Mouse (Mus musculus) embryonic fibroblast, embryonic 13.5 days (primary cell): ENCODE measurements around the gene Ppard. TPM values are rescaled to one million over a fixed set of nuclear protein-coding genes. Genes with fewer than 3 reads are reported as not detected.
A peak's percentile ranks its signal among the peaks of the same experiment; 100 is the strongest.
"Not testable (repeated sequence)": the region's sequence is repeated elsewhere in the genome, so short reads cannot be mapped to it uniquely, and the experiment has no call there.

ENCODE experiments used
- H3K27ac ChIP-seq: 2 replicates; pipeline ENCODE4 v1.5.1; 2012; ENCODE audit warnings: low read length, control low read depth, inconsistent platforms; ENCODE audit not compliant: insufficient read depth
- H3K4me1 ChIP-seq: 2 replicates; pipeline ENCODE4 v1.6.1; 2011; ENCODE audit warnings: low read length; ENCODE audit not compliant: control insufficient read depth, insufficient read depth
- H3K4me3 ChIP-seq: 2 replicates; pipeline ENCODE4 v1.5.1; 2011; ENCODE audit warnings: mild to moderate bottlenecking, control low read depth, low read length; ENCODE audit not compliant: insufficient read depth
- CTCF ChIP-seq: IDR thresholded peaks from 2 replicates; pipeline ENCODE4 v1.5.1; 2011; ENCODE audit warnings: mild to moderate bottlenecking, control low read depth, low read length, moderate library complexity, borderline replicate concordance; ENCODE audit not compliant: insufficient read depth
- POLR2A ChIP-seq: IDR thresholded peaks from 2 replicates; pipeline ENCODE4 v1.6.1; 2011; ENCODE audit warnings: low read depth, mild to moderate bottlenecking, control low read depth, low read length, moderate library complexity
- polyA plus RNA-seq: library from polyadenylated mRNA; stranded (reverse); fragments of >200 nt; gene quantifications from 2 replicates; pipeline ENCODE4 v1.2.4, GENCODE M21; 2011; ENCODE audit warnings: low read depth; ENCODE audit not compliant: missing spikeins, insufficient read length

The Ppard gene
- polyA plus RNA-seq, 1 experiment, result 31.6 TPM

DNA sequence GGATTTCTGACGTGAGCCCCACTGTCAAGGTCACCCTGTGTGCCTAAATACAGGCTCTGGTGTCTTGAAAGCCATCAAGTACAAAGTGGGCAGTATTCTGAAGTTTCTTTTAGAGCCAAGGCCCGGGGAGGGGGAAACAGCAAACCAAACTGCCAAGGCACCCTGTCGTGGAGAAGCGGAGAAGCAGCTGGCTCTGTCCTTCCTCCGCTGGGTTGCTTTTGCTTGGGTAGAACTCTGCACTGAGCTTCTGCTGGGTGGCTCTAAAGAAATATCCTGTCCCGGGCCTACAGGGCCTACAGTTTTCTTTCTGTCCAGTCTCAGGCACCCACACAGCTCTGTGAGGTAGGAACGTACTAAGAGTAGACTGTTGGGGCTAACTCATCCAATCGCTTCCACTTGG is 25.4 kb upstream of the Ppard start:
- H3K4me3 ChIP-seq, result no peak overlapping the region
- TF ChIP-seq CTCF (no peak), POLR2A (no peak)
- peaks cover 4% of the 10 kb centered on the region; the same call in 1 of the 2 replicates for H3K4me1 ChIP-seq
- peak overlapping the region; percentile 39; the same call in 1 of the 2 replicates for H3K27ac ChIP-seq

GRCm38 (mm10) chr17:28207591-28208313 is 24.7 kb upstream of the Ppard start, which contains the start of gene Def6:
TSS of gene Def6 (plus strand) at chr17:28207778.
- TF ChIP-seq POLR2A, result peak; percentile 95
- peak; percentile 73 for TF ChIP-seq CTCF
- Histone ChIP-seq H3K4me3 (peak within 1 kb of the TSS; percentile 44), H3K27ac (peak within 1 kb of the TSS; percentile 49; the same call in 1 of the 2 replicates), H3K4me1 (peaks cover 4% of the 10 kb centered on the region; the same call in 1 of the 2 replicates)

GRCm38 (mm10) chr17:28208314-28208612 is 24.2 kb upstream of the Ppard start:
- no peak overlapping the region for H3K27ac ChIP-seq
- H3K4me3 ChIP-seq, result peak overlapping the region; percentile 44
- H3K4me1 ChIP-seq, result peaks cover 4% of the 10 kb centered on the region; the same call in 1 of the 2 replicates
- TF ChIP-seq CTCF (no peak), POLR2A (0 out of 2 replicates have a peak, but pooled peaks have one; percentile 9)

GRCm38 (mm10) chr17:28209457-28210110 is 22.9 kb upstream of the Ppard start:
- Histone ChIP-seq H3K4me3 (no peak overlapping the region), H3K27ac (no peak overlapping the region), H3K4me1 (peaks cover 4% of the 10 kb centered on the region; the same call in 1 of the 2 replicates)
- TF ChIP-seq CTCF (no peak), POLR2A (no peak)

DNA sequence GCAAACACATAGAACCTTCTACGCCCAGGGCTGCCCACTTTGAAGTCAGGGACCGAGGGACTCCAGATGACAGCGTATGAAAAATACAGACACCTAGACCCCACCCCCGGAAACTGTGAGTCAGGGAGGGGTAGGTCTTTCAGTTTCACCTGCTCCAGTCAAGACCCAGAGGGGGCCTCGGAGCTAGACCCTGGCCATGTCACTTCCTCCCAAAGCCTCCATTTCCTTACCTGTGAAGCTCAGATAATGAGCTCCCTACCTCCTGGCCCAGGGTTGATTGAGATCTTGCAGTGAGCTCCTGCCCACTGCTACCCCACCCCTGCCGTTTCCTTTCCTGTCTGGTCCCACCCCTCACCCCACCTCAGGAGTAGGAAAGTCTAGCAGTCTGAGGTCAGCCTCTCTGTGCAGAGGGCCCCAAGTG is 20.6 kb upstream of the Ppard start:
- TF ChIP-seq POLR2A (no peak), CTCF (no peak)
- H3K4me1 ChIP-seq, result peaks cover 4% of the 10 kb centered on the region; the same call in 1 of the 2 replicates
- no peak overlapping the region for H3K4me3 ChIP-seq
- no peak overlapping the region for H3K27ac ChIP-seq

- peaks cover 4% of the 10 kb centered on the region; the same call in 1 of the 2 replicates for H3K4me1 ChIP-seq
- H3K4me3 ChIP-seq, result no peak overlapping the region
- no peak for TF ChIP-seq POLR2A
- no peak for TF ChIP-seq CTCF
- no peak overlapping the region for H3K27ac ChIP-seq
These were observed 20.1 kb upstream of the Ppard start for GRCm38 (mm10) chr17:28212391-28212790.

- H3K4me1 ChIP-seq, result peaks cover 4% of the 10 kb centered on the region; the same call in 1 of the 2 replicates
- TF ChIP-seq POLR2A (no peak), CTCF (peak; percentile 75; the same call in 1 of the 2 replicates)
- H3K27ac ChIP-seq, result no peak overlapping the region
- no peak overlapping the region for H3K4me3 ChIP-seq
These were observed 19.3 kb upstream of the Ppard start for GRCm38 (mm10) chr17:28213236-28213635.

DNA sequence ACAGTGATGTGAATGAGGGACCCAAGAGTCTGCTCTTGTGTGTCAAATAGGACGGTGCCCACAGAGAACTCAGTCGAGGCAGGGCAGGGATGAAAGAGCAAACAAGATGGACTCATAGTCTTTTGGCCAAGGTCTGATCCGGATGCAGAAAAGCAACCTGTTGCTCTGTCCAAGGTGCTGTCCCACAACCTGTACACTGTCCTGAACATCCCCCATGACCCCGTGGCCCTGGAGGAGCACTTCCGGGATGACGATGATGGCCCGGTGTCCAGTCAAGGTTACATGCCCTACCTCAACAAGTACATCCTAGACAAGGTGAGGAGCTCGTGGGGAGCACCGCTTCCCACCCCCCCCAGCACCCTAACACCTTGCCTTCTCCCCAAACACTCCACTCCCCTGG is 15.7 kb upstream of the Ppard start:
- Histone ChIP-seq H3K4me3 (no peak overlapping the region), H3K27ac (no peak overlapping the region), H3K4me1 (no peaks in the 10 kb centered on the region)
- no peak for TF ChIP-seq CTCF
- no peak for TF ChIP-seq POLR2A

DNA sequence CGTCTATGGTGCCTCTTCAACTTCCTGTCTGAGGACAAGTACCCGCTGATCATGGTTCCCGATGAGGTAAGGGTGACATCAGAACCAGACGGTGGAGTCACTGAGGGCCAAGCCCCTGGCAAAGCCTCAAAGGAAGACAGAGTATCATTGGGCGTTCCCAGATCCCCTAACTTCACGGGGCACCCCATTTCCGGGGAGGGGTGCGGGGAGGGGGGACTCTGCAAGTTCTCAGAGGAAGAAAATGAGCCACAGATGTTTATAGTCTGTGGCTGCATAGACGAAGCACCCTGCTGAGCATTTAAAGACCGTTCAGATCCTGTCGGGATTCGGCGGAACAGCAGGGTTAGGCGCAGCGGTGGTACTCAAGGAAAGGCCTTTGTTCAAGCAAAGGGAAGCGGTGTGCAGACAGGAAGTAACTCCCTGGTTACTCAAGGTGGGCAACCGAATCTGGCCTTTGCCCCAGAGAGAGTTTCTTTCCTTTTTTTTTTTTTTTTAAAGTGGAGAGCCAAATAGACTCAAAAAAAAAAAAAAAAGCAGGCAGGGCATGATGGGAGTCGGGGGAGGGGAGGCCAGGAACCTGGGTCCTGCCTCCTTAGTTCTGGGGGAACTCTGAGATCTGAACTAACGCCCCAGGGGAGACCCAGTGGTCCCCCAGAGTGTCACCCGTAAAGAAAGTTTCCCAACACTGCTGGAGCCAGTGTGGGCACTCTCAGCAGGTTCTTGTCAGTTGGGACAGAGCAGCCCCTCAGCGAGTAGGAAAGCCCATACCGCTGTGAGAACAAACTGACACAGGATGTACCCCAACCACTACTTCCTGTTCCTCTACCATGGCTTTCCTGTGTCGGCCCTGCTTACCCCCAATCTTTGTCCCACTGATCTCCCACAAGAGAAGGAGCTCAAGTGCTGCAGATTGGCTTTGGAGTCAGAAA is 14.5 kb upstream of the Ppard start:
- Histone ChIP-seq H3K4me1 (no peaks in the 10 kb centered on the region; the same call in 1 of the 2 replicates), H3K4me3 (no peak overlapping the region), H3K27ac (no peak overlapping the region)
- no peak for TF ChIP-seq POLR2A
- TF ChIP-seq CTCF, result no peak

GRCm38 (mm10) chr17:28222463-28222862 is 10.0 kb upstream of the Ppard start:
- not testable (repeated sequence) for H3K27ac ChIP-seq, H3K4me3 ChIP-seq, H3K4me1 ChIP-seq
